Mouse (Mus musculus): ENCODE data around the gene Gstt4.

The Gstt4 gene

DNA sequence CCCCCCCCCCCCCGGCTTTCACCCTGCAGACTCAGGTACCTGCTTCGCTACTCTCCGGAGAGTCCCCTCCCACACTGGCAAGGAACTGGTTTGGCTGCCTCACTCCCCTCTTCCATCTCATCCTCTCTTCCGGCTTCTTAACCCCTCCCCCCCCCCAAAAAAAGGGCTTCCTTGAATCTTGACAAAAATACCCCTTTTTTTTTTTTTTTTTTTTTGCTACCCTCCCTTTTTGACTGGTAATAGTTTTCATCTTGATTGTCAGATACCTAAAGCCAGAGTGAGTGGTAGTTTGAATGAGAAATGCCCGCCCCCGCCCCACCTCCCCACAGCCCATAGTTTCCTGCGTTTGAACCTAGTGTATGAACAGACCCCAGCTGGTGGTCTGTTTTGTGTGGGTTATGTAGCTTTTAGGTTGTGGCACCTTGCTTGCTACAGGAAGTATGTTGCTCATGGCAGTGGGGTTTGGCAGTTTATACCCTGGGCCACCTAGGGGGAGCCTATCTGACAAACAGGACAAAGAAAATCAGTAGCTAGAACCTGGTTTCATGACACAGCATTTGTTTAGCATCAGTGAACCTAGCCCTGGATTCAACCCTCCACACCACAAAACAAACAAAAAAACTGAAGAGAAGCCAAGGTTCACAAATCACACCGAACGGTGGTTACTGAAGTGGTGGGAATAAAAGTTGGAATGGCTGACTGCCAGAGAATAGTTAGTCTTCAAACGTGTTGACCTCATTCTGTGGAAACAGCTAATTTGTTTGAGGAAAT lies 13.6 kb upstream of the Gstt4 start:
- peak; percentile 41 to 71 for DNase-seq (ENCODE audit: low spot score in 2 of 2)

DNA sequence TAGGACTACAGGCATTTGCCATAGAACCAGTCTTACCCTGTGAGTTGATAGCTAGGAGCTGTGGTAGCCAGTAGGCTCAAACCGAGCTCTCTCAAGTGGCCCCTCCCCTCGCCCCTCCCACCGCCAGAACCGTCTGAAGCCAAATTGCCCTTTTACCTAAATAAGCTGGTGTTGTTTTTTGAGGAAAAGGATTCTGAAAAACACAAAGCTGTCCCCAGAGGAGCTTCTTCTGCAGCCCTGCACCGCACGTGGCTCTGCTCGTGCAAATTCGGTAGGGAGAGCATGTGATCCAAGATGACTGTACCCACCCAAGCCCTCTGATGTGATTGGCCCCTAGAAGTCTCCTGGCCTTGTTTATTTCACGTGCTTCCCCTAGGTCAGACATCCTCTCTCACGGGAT lies 13.0 kb upstream of the Gstt4 start:
- peak; percentile 46 to 83 for DNase-seq (ENCODE audit: low spot score in 2 of 2)

DNA sequence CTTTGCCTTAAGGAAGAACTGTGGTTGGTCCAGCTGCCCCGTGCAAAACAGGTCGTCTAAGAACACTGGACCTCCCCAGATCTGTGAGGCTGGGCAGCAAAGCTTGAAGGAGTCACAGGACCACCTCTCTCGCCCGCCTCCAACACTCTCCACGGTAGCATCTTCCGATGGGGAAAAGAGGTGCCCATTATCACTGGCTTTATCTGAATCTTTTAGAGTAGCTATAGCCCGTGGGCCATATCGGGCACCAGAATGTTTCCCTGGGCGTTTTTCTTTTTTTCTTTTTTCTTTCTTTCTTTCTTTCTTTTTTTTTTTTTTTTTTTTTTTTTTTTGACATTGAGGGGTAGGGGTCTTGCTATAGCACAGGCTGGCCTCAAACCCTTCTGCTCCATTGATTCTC lies 12.4 kb upstream of the Gstt4 start:
- DNase-seq (ENCODE audit: low spot score in 2 of 2), result no peak

DNA sequence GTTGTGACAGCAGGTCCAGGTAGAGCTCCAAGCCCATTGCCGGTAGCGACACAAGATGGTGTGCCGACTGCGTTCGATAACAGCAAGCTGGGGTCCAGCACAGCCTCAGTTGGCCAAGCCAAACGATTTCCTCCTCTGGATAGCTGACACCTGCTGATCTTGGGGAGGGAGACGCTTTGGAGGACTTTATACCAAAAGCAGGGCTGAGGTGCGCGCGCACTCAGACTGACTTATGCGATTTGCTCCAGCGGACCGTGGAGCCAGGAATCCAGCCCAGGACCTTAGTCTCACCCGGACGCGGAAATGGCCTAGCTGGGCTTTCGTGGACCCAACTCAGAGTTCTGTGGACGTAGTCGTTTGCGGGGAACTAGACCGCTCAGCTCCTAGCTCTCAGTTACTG lies 11.9 kb upstream of the Gstt4 start:
- DNase-seq (ENCODE audit: low spot score in 2 of 2), result peak; percentile 34 to 64

DNA sequence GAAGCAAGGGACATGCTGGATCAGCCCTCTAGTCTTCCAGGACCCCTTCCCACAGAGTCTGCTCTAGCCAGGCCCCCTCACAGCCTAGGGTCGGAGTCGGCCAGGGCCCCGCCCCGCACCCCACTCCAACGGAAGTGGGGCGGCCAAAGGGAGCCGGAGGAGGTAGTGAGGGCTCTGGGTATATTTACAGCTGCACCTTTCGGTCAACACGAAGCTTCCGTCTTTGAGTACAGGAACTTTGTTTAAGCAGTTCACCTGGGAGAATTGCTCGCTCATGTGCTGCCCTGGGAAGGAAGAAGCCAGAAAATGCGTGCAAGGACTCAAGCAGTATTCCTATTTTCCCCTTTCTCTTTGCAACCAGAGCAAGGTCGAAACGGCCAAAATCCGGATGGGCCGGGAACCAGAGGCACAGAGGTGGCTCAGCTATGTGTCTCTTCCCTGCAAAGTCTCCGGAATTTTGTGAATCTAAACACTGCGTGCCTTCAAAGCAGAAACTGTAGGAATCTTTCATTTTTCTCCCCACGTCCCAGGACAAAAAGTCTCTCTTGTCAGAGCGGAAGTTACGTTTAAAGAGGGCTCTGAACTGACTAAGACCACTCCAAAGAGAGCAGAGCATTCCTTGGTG lies 11.2 kb upstream of the Gstt4 start:
- DNase-seq (ENCODE audit: low spot score in 2 of 2), result peak; percentile 23 to 29

DNA sequence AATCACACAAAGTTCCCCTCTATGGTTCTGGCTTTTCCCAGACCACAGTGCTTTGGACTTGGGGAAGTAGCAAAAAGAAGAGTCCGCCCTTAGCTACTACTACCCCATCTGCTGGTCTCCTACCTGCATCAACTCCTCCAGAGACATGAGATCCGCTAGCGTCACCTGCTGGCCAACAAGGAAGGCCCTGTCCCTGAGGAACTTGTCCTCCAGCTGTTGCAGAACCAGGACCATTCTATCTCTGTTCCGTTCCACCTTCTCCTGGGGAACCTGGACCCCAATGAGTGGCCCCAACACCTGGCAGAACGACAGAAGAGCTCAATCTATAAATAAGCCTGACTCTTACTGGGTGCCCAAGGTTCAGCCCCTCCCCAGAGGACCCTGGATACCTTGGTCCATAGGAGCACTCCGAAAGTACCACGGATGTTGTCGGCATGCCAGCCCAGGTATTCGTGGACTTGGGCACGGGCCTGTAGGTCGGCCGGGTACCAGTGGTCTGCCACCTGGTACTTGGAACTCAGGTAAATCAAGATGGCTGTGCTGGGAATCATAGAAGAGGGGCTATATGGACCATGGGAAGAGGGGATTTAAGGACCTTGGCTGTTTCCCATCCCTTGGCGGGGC lies 10.0 kb upstream of the Gstt4 start:
- DNase-seq (ENCODE audit: low spot score in 2 of 2), result peak; percentile 25 to 70

DNA sequence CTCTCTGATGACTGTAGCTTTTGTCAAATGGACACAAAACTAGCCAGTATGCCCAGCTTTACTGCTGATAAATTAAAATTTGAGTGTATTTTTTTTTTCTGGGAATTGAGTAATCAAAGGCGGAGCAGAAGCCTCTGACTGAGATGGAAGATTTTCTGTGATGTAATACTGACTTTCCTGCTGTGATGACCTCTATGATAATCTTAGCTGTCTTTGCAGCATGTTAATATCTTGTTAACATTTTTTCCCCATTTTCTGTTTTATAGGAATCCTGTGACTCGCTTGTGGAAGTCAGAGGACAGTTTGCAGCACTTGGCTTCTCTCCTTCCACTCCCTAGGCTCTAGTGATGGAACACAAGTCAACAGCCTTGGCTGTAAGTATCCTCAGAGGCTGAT lies 7.9 kb upstream of the Gstt4 start:
- no peak for DNase-seq (ENCODE audit: low spot score in 2 of 2)

DNA sequence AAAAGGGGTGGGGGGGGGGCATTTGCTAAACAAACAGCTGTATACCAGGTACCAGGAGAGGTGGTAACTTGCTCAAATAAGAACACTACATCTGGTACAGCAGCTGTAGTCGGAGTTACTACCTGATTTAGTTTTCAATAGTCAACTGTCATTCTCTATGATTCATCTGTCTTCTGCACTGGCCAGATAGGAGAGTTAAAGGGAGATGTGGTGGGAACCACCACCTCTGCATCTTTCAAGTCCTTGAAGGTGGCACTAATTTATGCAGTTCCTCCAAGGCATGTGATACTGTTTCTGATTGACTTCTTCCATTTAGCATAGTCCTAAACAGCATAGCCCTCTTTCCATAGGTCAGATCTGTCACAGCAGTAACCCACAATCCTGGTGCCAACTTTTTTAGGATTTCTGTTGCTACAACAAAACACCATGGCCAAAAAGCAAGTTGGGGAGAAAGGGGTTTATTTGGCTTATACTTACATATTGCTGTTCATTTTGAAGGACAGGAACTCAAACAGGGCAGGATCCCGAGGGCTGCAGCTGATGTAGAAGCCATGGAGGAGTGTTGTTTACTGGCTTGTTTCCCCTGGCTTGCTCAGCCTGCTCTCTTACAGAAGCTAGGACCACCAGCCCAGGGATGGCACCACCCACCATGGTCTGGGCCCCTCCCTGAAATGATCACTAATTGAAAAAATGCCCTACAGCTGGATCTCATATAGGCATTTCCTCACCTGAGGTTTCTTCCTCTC lies 7.4 kb upstream of the Gstt4 start:
- no peak for DNase-seq (ENCODE audit: low spot score in 2 of 2)

DNA sequence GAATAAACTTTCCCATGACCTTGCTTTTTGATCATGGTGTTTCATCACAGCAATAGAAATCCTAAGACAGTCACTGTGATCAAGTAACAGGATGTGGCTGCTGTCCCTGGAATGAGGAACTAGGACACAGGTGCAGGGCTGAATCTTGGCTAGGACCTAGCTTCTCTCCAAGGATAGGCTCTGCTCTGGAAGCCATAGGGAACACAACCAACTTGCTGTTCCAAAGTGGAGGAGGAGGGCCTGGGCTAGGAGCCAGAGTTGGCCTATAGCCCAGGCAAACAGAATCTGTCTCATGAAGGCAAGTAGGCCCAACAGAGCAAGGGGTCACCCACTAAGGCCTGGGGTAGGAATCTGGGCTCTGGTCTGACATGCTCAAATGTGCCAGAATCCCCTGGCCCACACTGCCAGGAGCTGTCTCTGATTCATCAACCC lies 6.2 kb upstream of the Gstt4 start:
- DNase-seq (ENCODE audit: low spot score in 2 of 2), result no peak

DNA sequence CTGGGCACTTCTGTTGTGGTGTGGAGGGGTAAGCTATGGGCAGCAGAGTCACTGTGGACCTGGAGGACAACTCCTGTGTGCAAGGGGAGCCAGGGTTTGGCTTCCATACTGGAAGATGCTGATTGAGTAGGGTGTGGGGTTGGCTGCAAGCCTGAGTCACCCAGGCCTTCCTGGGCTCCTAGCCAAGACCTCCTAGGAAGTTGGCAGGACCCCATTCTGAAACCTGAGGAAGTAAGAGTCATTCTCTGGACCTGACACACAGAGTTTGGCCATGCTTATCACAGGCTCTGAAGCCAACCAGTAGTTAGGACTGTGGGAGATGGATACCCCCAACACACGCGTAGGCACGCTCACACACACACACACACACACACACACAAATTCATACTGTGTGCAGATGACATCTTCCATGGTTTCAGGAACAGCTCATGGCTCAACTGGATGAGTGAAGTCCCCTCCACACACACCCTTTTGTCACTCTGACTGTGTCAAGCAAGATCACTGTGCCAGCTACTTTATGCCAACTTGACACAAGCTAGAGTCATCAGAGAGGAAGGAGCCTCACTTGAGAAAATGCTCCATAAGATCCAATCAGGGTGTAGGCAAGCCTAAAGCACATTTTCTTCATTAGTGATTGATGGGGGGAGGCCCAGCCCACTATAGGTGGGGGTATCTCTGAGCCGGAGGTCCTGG lies 5.5 kb upstream of the Gstt4 start:
- DNase-seq (ENCODE audit: low spot score in 2 of 2), result no peak

DNA sequence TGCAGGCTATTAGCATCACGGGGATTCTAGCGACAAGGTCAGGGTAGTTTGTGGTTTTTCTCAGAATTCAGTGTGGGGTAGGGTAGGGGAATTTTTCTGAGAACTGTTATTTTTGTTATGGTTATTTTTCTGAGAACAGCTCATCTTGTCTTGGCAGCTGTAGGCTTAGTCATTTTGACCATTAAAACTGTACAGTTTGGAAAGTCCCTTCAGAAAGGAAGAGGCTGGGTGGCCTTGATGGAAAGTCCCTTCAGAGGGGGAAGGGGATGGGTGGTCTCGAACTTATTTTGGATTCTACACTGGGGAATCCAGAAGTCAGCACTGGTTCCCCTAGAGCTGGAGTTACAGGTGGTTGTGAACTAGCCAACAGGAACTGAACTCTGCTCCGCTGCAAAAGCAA lies 2.2 kb upstream of the Gstt4 start:
- DNase-seq (ENCODE audit: low spot score in 2 of 2), result no peak

DNA sequence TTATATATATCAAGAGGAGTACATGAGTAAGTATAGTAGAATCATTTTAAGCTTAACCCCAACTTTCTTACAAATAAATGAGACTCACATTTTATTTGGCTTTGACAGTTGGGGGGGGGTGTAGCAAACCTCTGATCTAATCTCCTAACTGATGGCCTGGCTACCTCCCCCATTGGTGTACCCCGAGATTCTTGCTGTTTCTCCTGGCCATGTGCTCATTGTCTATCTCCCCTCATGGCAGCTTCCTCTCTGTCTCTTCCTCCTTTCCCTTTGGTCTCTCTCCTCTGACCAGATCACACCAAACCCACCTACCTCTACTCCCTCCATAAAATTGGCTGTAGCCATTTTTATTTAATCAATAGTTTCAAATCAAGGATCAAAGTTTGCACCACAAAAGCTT lies 1.4 kb upstream of the Gstt4 start:
- DNase-seq (ENCODE audit: low spot score in 2 of 2), result no peak

DNA sequence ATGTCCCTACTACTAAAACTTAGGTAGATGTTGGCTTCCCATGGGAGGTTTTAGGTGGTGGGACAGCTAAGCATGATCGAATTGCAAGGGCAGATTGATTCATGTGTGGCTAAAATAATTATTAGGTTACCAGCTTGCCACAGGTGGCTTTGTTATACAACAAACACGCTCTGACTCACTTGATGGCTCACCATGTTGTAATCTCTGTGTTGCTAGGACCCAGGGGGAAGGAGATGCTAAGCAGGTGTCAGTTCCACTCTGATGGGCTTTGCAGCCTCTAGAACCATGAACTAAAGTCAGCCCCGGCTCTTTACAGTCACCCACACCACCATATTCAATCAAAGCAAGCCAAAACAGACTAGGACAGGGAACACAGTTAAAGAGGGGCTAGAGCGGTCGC lies 2.5 kb downstream of the Gstt4 start:
- no peak for DNase-seq (ENCODE audit: low spot score in 2 of 2)

DNA sequence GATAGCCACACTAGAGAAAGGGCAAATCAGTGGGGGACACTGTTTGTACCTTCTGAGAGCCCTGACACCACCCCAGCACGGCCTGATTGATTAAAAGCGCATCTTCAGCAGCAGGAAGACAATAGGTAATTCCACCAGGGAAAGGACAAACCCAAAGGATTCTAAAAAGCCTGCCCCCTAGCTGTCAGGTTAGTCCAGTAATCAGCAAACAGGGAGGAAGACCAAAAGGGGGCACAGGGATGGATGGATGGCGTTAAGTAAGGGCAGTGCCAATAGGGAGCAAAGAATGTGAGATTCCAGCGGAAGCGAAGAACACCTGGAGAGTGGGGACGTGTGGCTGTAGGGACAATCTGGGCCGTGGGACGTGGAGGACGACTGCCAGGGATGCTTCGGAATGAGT lies 3.7 kb downstream of the Gstt4 start:
- no peak for DNase-seq (ENCODE audit: low spot score in 2 of 2)

DNA sequence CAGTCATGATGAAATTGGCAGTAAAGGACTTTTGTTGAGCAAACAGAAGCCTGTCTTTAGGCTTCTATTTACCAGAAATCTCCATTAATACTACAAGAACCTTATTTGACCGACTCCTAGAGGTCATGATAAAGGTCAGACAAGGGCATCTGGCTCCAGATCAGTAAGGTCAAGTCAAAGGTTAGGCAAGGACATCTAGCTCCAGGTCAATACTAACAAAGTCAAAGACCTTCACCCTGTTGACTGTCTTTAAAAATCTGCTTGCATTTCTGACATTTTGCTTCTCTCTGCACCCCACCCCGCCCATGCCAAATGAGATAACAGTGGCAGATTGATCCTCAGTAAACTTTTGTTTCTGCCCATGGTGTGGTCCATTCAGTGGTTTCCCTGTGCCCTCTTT lies 18.1 kb downstream of the Gstt4 start:
- DNase-seq (ENCODE audit: low spot score in 2 of 2), result no peak

DNA sequence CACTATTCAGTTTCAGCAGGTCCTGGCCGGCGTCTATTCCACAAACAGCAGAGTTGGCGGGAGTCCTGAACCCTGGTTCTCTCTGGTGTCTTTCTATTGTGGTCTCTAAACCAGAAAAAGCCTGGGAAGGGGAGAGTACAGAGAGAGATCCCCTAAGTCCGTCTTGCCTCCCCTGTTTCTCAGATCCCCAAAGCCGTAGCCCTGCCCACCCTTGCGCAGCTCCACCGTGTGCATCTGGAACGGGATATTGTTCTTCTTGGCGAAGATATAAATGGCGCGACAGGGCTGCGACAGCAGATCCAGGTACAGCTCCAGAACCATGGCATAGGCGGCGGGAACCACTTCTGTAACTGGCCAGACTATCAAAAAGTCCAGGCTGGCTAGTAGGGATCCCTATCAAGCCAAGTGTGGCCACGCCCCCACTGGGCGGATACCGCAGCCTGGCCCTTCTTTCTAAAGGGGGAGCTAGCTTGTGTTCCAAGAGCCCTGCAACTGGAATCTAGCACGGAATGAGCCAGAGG lies 24.1 kb downstream of the Gstt4 start, which contains the start of gene Gstt1:
Gstt1 (minus strand) TSS at position 409 of the 521 bp plus-strand sequence.
- DNase-seq (ENCODE audit: low spot score in 2 of 2), result no peak

DNA sequence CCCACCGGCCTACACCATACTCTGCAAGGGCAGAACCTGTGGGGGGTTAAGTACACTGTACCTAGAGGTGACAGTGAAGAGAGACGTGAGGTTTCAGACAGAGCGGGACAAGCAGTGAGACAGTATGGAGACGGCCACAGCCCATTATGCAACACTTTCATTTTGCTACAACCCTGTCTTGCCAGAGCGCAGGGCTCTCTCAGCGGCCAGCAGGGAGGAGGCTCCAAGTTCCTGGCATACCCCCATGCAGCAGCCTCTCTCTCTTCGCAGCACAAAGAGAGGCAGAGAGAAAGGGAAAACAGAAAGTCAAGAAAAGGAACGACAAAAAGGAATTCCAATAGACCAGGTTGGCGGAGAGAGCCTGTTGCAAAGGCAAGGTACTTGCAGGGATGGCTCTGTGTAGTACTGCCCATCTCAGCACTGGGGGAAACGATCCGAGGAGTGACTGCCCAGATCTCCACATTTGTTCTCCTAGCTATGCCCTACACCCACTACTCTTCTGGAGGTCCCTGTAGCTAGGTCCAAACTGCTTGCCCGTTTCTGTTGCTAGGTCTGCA lies 24.6 kb downstream of the Gstt4 start:
- DNase-seq (ENCODE audit: low spot score in 2 of 2), result peak; percentile 8 to 24

DNA sequence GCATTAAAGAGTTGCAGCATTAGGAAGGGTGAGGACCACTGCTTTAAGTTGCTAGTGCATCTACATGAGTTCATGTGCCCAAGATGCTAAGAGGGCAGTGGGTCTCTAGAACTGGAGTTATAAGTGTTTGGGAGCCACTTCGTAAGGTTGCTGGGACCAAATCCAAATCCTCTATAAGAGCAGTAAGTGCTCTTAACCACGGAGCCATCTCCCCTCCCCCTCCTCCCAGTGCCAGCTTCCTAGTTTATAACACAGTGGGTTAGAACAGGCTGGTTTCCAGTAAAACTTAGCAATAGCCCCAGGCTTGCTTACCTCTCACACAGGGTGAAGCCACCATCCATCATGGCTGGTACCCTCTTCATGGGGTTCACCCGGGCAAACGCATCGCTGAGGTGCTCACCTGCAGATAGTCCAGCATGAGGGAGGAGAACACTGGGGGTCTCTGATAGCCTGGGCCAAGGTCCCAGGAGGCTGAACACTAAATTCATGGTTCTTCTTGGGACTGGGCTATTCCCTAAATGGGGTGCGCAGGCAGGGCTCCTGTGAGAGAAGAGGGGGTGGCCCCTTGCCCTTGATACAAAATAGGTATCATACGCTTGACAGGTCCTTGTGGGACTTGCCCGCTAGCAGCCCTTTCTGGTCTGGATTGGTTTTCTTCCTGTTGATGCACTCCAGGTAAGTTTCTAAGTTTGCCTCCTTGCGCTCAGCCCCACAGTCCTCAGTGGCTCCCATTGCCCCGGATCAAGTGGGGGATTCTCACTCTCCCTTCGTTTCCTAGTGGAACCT lies 25.4 kb downstream of the Gstt4 start:
- no peak for DNase-seq (ENCODE audit: low spot score in 2 of 2)

DNA sequence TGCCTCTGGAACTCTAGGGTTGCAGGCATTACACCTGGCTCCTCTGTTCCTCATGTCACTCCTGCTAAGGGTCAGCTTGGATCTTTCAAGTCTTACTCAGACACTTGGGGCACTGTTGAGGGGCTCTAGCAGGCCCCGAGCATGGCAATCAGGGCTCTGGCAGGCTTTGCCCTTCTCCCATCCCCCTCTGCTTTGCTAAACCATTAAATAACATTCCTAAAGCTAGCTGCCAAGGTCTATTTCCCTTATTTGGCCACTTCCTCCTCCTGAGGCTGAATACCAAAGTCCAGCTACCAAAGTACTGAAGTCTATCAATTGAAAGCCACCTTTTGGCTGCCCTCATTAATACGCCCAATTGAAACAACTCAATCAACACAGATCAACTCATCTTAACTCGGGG lies 27.5 kb downstream of the Gstt4 start:
- DNase-seq (ENCODE audit: low spot score in 2 of 2), result no peak

DNA sequence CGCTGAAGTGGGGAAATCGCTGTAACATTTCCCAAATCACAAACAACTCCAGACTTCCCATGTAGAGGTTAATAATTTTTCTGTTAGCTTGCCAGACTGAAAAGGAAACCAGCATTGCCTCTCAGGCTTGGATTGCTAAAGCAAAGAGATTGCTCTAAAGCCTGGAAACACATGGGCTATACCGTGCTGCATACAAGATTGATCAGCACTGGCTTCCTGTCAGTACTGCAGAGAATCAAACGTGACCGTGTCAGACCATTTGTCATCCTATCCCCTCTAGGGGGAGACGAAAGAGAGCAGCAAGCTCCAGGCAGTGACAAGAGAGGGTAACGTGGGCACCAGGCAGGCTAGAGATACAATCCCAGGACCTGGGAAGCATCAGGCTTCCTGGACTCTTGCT lies 31.6 kb downstream of the Gstt4 start:
- no peak for DNase-seq (ENCODE audit: low spot score in 2 of 2)

Measured in natural killer cell, adult 2 months (primary cell).